Mouse (Mus musculus) A20 (cell line): ENCODE measurements around the gene Mdh1.
"Not testable (repeated sequence)": the region's sequence is repeated elsewhere in the genome, so short reads cannot be mapped to it uniquely, and the experiment has no call there.

ENCODE experiments used
- DNase-seq: peaks from one replicate; pipeline ENCODE4 v3.0.0-alpha.2; 2011; ENCODE audit warnings: low read depth, low spot score

Gene Mdh1

GRCm38 (mm10) chr11:21545951-21546350, 26.2 kb downstream of the Mdh1 start:
- no peak for DNase-seq

GRCm38 (mm10) chr11:21545021-21545420, 27.1 kb downstream of the Mdh1 start:
- DNase-seq: no peak

GRCm38 (mm10) chr11:21542731-21543130, 29.4 kb downstream of the Mdh1 start:
- DNase-seq: no peak

GRCm38 (mm10) chr11:21540622-21541021, 31.5 kb downstream of the Mdh1 start:
- DNase-seq: no peak

- DNase-seq: no peak
These were observed 32.1 kb downstream of the Mdh1 start for GRCm38 (mm10) chr11:21540072-21540471.

GRCm38 (mm10) chr11:21530856-21531255, 41.3 kb downstream of the Mdh1 start:
- DNase-seq: not testable (repeated sequence)

- no peak for DNase-seq
These were observed 43.3 kb downstream of the Mdh1 start for GRCm38 (mm10) chr11:21528676-21529394.

- DNase-seq: no peak
These were observed 54.4 kb downstream of the Mdh1 start for GRCm38 (mm10) chr11:21517726-21518125.

GRCm38 (mm10) chr11:21516396-21516795, 55.8 kb downstream of the Mdh1 start:
- not testable (repeated sequence) for DNase-seq

- DNase-seq: not testable (repeated sequence)
These were observed 61.6 kb downstream of the Mdh1 start for GRCm38 (mm10) chr11:21510577-21510976.

GRCm38 (mm10) chr11:21508713-21509112, 63.5 kb downstream of the Mdh1 start:
- not testable (repeated sequence) for DNase-seq

- not testable (repeated sequence) for DNase-seq
These were observed 65.1 kb downstream of the Mdh1 start for GRCm38 (mm10) chr11:21507073-21507472.
